16 mouse cellular contexts compared by ENCODE assay signal in genomic region chr1:93190726-93191305, GRCm38 (mm10). TPM values are rescaled to one million over a fixed set of nuclear protein-coding genes. Genes with fewer than 3 reads are reported as not detected.
DNase-seq lines count a peak whose midpoint lies in the region; ATAC-seq and TF ChIP-seq lines count a peak whose summit lies in the region.
"Had no signal": no experiment of that assay in that cellular context is flagged by ENCODE, and none has a peak within 500 bp of the region (broad histone marks: within the 10 kb centered on the region; RNA-seq: fewer than 3 reads in every experiment).

No protein-coding gene starts in this region.

- peak overlapping the region; percentile 26 for H3K4me3 ChIP-seq in hindbrain, embryonic 10.5 days
- H3K4me3 ChIP-seq in hindbrain, embryonic 14.5 days (replicated peaks; ENCODE audit: low read length), result no peak overlapping the region
- peak overlapping the region; percentile 71 for H3K4me3 ChIP-seq in E14TG2a.4 (replicated peaks; ENCODE audit: low read length)
- no peak overlapping the region for H3K4me3 ChIP-seq in limb, embryonic 11.5 days (ENCODE audit: low read depth, low read length)
- H3K4me3 ChIP-seq: erythroblast, embryonic 14.5 days; heart, adult 2 months; liver, embryonic 15.5 days had no signal

- peaks cover 21% of the 10 kb centered on the region for H3K4me1 ChIP-seq in hindbrain, embryonic 10.5 days (replicated peaks)
- H3K4me1 ChIP-seq in hindbrain, embryonic 14.5 days (replicated peaks; ENCODE audit: control insufficient read depth, insufficient read depth, low read length), result no peaks in the 10 kb centered on the region
- H3K4me1 ChIP-seq in E14TG2a.4 (replicated peaks; ENCODE audit: low read depth, low read length), result peaks cover 78% of the 10 kb centered on the region
- H3K4me1 ChIP-seq in limb, embryonic 11.5 days (ENCODE audit: control insufficient read depth, insufficient read depth, low read length), result no peaks in the 10 kb centered on the region
- H3K4me1 ChIP-seq: liver, embryonic 15.5 days had no signal

- TF ChIP-seq CTCF in E14TG2a.4 (conservative IDR thresholded peaks at IDR 0.05; ENCODE audit: low read length), result no peak

- H3K9me3 ChIP-seq in hindbrain, embryonic 10.5 days, result no peaks in the 10 kb centered on the region
- H3K9me3 ChIP-seq in hindbrain, embryonic 14.5 days (ENCODE audit: control insufficient read depth, low read length), result no peaks in the 10 kb centered on the region
- H3K9me3 ChIP-seq in E14TG2a.4 (ENCODE audit: low read length), result peaks cover 3% of the 10 kb centered on the region
- 0 out of 2 replicates have a peak, but pooled peaks cover 3% of the 10 kb centered on the region for H3K9me3 ChIP-seq in limb, embryonic 11.5 days (ENCODE audit: control insufficient read depth, low read length)
- H3K9me3 ChIP-seq: liver, embryonic 15.5 days had no signal

- H3K4me2 ChIP-seq in hindbrain, embryonic 14.5 days (replicated peaks), result no peak overlapping the region
- H3K4me2 ChIP-seq in limb, embryonic 11.5 days (ENCODE audit: low read depth, severe bottlenecking), result peak overlapping the region; percentile 33; the same call in 1 of the 2 replicates
- H3K4me2 ChIP-seq: liver, embryonic 15.5 days had no signal

- DNase-seq in hindbrain, embryonic 10.5 days (ENCODE audit: low spot score), result no peak
- no peak for DNase-seq in hindbrain, embryonic 14.5 days (ENCODE audit: low spot score)
- DNase-seq in R1 (ENCODE audit: low read depth, low spot score), result peak; percentile 51
- no peak for DNase-seq in limb, embryonic 11.5 days (ENCODE audit: low spot score)
- no peak for DNase-seq in cerebellum, postnatal 25 days
- DNase-seq in kidney, postnatal 14 days, result no peak
- DNase-seq: adrenal gland, adult 2 months; heart, adult 2 months; kidney, postnatal 10 days; lung, postnatal 4 days had no signal

- WGBS in hindbrain, embryonic 10.5 days, result 8% methylated on average over 15 of the region's 17 CpGs
- WGBS in hindbrain, embryonic 14.5 days, result 3% methylated on average over 13 of the region's 17 CpGs
- WGBS in limb, embryonic 11.5 days, result 5% methylated on average over 13 of the region's 17 CpGs

- no peaks in the 10 kb centered on the region for H3K36me3 ChIP-seq in hindbrain, embryonic 10.5 days
- no peaks in the 10 kb centered on the region for H3K36me3 ChIP-seq in hindbrain, embryonic 14.5 days (replicated peaks; ENCODE audit: control insufficient read depth, insufficient read depth)
- H3K36me3 ChIP-seq in E14TG2a.4 (ENCODE audit: insufficient read depth, low read length), result no peaks in the 10 kb centered on the region
- no peaks in the 10 kb centered on the region for H3K36me3 ChIP-seq in limb, embryonic 11.5 days (ENCODE audit: control insufficient read depth, insufficient read depth, low read length)
- H3K36me3 ChIP-seq: liver, embryonic 15.5 days had no signal

- ATAC-seq in hindbrain, embryonic 14.5 days (ENCODE audit: low FRiP score), result no peak
- no peak for ATAC-seq in limb, embryonic 11.5 days (ENCODE audit: insufficient number of reproducible peaks, low FRiP score, low TSS enrichment, low read depth)
- no peak for ATAC-seq in granulocyte monocyte progenitor cell, adult 5-6 weeks (replicated peaks; ENCODE audit: poor library complexity, severe bottlenecking)

- no peak overlapping the region for H3K9ac ChIP-seq in hindbrain, embryonic 14.5 days
- H3K9ac ChIP-seq in limb, embryonic 11.5 days (ENCODE audit: low read length), result no peak overlapping the region
- H3K9ac ChIP-seq: liver, embryonic 15.5 days had no signal

- no peak overlapping the region; the same call in 1 of the 2 replicates for H3K27ac ChIP-seq in hindbrain, embryonic 10.5 days
- H3K27ac ChIP-seq in hindbrain, embryonic 14.5 days, result no peak overlapping the region
- H3K27ac ChIP-seq in limb, embryonic 11.5 days (replicated peaks; ENCODE audit: low read depth, low read length), result no peak overlapping the region
- H3K27ac ChIP-seq: heart, adult 2 months; liver, embryonic 15.5 days had no signal

- peaks cover 40% of the 10 kb centered on the region for H3K27me3 ChIP-seq in hindbrain, embryonic 10.5 days (ENCODE audit: insufficient read depth, poor library complexity, severe bottlenecking)
- 0 out of 2 replicates have a peak, but pooled peaks cover 6% of the 10 kb centered on the region for H3K27me3 ChIP-seq in hindbrain, embryonic 14.5 days (ENCODE audit: control insufficient read depth, insufficient read depth, low read length)
- H3K27me3 ChIP-seq in E14TG2a.4 (ENCODE audit: insufficient read depth, low read length), result peaks cover 57% of the 10 kb centered on the region
- no peaks in the 10 kb centered on the region for H3K27me3 ChIP-seq in limb, embryonic 11.5 days (ENCODE audit: control insufficient read depth, insufficient read depth, low read length)

RNA-seq across cellular contexts. Expression of gene Crocc2, which starts 22.3 kb away (rescaled TPM):
- 0.07 and 0.30 TPM in 2 replicates for polyA plus RNA-seq in hindbrain, embryonic 10.5 days (2016; fragmentation: Nextera tagmentation; extraction: Ambion mirVana)
- polyA plus RNA-seq in hindbrain, embryonic 14.5 days (2014; fragmentation: Nextera tagmentation; extraction: Ambion mirVana), result 0.22 and 0.50 TPM in 2 replicates
- polyA plus RNA-seq in limb, embryonic 11.5 days (2014; fragmentation: Nextera tagmentation; extraction: Ambion mirVana), result 0.28 and 0.32 TPM in 2 replicates
- not detected in 2 replicates for total RNA-seq in granulocyte monocyte progenitor cell, adult 5-6 weeks (2014; fragmentation: Nextera tagmentation)
- total RNA-seq in granulocyte monocyte progenitor cell, adult 5-6 weeks (2017), result not detected in 2 replicates
- total RNA-seq: adrenal gland, adult 2 months had no signal
- polyA plus RNA-seq: erythroblast, embryonic 14.5 days; liver, embryonic 15.5 days had no signal

RNA-seq across cellular contexts. Expression of gene 2310007B03Rik, which starts 30.1 kb away (rescaled TPM):
- 0.78 and 1.1 TPM in 2 replicates for polyA plus RNA-seq in hindbrain, embryonic 10.5 days (2016; fragmentation: Nextera tagmentation; extraction: Ambion mirVana)
- polyA plus RNA-seq in hindbrain, embryonic 14.5 days (2014; fragmentation: Nextera tagmentation; extraction: Ambion mirVana), result 0.26 and 0.33 TPM in 2 replicates
- 0.16 and 0.25 TPM in 2 replicates for polyA plus RNA-seq in limb, embryonic 11.5 days (2014; fragmentation: Nextera tagmentation; extraction: Ambion mirVana)
- total RNA-seq in granulocyte monocyte progenitor cell, adult 5-6 weeks (2014; fragmentation: Nextera tagmentation), result not detected in 2 replicates
- total RNA-seq in granulocyte monocyte progenitor cell, adult 5-6 weeks (2017), result not detected in 2 replicates
- total RNA-seq: adrenal gland, adult 2 months; heart, adult 2 months; hematopoietic stem cell, adult 5-6 weeks had no signal
- polyA plus RNA-seq: adrenal gland, adult 2 months; erythroblast, embryonic 14.5 days had no signal

RNA-seq across cellular contexts. Expression of gene Sned1, which starts 44.8 kb away (rescaled TPM):
- 3.4 and 3.5 TPM in 2 replicates for polyA plus RNA-seq in hindbrain, embryonic 10.5 days (2016; fragmentation: Nextera tagmentation; extraction: Ambion mirVana)
- polyA plus RNA-seq in hindbrain, embryonic 14.5 days (2014; fragmentation: Nextera tagmentation; extraction: Ambion mirVana), result 9.4 and 10.9 TPM in 2 replicates
- 15.0 and 17.5 TPM in 2 replicates for polyA plus RNA-seq in limb, embryonic 11.5 days (2014; fragmentation: Nextera tagmentation; extraction: Ambion mirVana)
- total RNA-seq in granulocyte monocyte progenitor cell, adult 5-6 weeks (2014; fragmentation: Nextera tagmentation), result 0.30 and 0.70 TPM in 2 replicates
- total RNA-seq in granulocyte monocyte progenitor cell, adult 5-6 weeks (2017), result 0.05 and 0.13 TPM in 2 replicates
- polyA plus RNA-seq: erythroblast, embryonic 14.5 days had no signal

RNA-seq across cellular contexts. Expression of gene Agxt, which starts 55.8 kb away (rescaled TPM):
- not detected in 2 replicates for polyA plus RNA-seq in hindbrain, embryonic 10.5 days (2016; fragmentation: Nextera tagmentation; extraction: Ambion mirVana)
- polyA plus RNA-seq in hindbrain, embryonic 14.5 days (2014; fragmentation: Nextera tagmentation; extraction: Ambion mirVana), result not detected in 2 replicates
- not detected in 2 replicates for polyA plus RNA-seq in limb, embryonic 11.5 days (2014; fragmentation: Nextera tagmentation; extraction: Ambion mirVana)
- total RNA-seq in granulocyte monocyte progenitor cell, adult 5-6 weeks (2014; fragmentation: Nextera tagmentation), result not detected in 2 replicates
- total RNA-seq in granulocyte monocyte progenitor cell, adult 5-6 weeks (2017), result not detected in 2 replicates
- total RNA-seq: heart, adult 2 months; hematopoietic stem cell, adult 5-6 weeks; left cerebral cortex, adult 8-10 months had no signal
- polyA plus RNA-seq: heart, adult 2 months had no signal

Comparison
In these comparisons a context has a peak if more than half of its experiments do, and no peak if none do; other contexts are left out.
1. H3K4me3 ChIP-seq: peak in hindbrain, embryonic 10.5 days (single experiment) and E14TG2a.4 (single experiment); none in hindbrain, embryonic 14.5 days (single experiment) and limb, embryonic 11.5 days (single experiment).